Mouse (Mus musculus): ENCODE results near the gene Jph3. TPM values are rescaled to one million over a fixed set of nuclear protein-coding genes. Genes with fewer than 3 reads are reported as not detected.

Jph3 gene
- total RNA-seq, 4 experiments from 2014 or later: 260 to 313 (median 283) TPM

GRCm38 (mm10) chr8:121832061-121832460 is 102.6 kb downstream of the Jph3 start:
- DNase-seq (ENCODE audit: low spot score in 2 of 2): no peak

- DNase-seq (ENCODE audit: low spot score in 2 of 2): peak; percentile 55 to 85
Observed at GRCm38 (mm10) chr8:121832503-121832902, 103.1 kb downstream of the Jph3 start.

GRCm38 (mm10) chr8:121841242-121841641 is 111.8 kb downstream of the Jph3 start:
- DNase-seq (ENCODE audit: low spot score in 2 of 2): peak; percentile 38 to 69

GRCm38 (mm10) chr8:121842064-121842955 is 112.9 kb downstream of the Jph3 start:
- no peak for DNase-seq (ENCODE audit: low spot score in 2 of 2)

- no peak for DNase-seq (ENCODE audit: low spot score in 2 of 2)
Observed at GRCm38 (mm10) chr8:121843184-121843733, 113.8 kb downstream of the Jph3 start.

Other genes with a start within 250 kb of the Jph3 start
- not detected for gene 1700018B08Rik, start 185.3 kb upstream of the Jph3 start, total RNA-seq (2022)
- 100 to 1,000 TPM in 3 of 4 experiments, 10 to 100 TPM in 1; 96.9 to 103 (median 102) TPM for gene Fbxo31, start 150.8 kb upstream of the Jph3 start, total RNA-seq (2022)
- 100 to 1,000 TPM; 143 to 187 (median 172) TPM for gene Map1lc3b, start 139.3 kb upstream of the Jph3 start, total RNA-seq (2022)
- gene Zcchc14, start 76.7 kb upstream of the Jph3 start, total RNA-seq (2022): 10 to 100 TPM; 77.4 to 92.9 (median 84.7) TPM
- 10 to 100 TPM; 27.5 to 34.5 (median 32.9) TPM for gene Klhdc4, start 99.9 kb downstream of the Jph3 start, total RNA-seq (2022)
- gene Slc7a5, start 178.1 kb downstream of the Jph3 start, total RNA-seq (2022): 10 to 100 TPM; 52.0 to 66.6 (median 61.8) TPM
- under 1 TPM in 1 of 4 experiments, not detected in 3; 0.41 TPM for gene Car5a, start 215.3 kb downstream of the Jph3 start, total RNA-seq (2022)
- 10 to 100 TPM; 25.1 to 66.1 (median 45.2) TPM for gene Banp, start 220.1 kb downstream of the Jph3 start, total RNA-seq (2022)

All from layer of hippocampus, adult 8-10 months (tissue).